Mouse (Mus musculus) brain, embryonic 14.5 days (tissue): ENCODE results near the gene Ttc39a.

Experiments used
- CTCF ChIP-seq: fragments of 200-500 bp; IDR thresholded peaks from 2 replicates; pipeline ENCODE4 v1.5.1; 2012; ENCODE audit warnings: inconsistent platforms, mild to moderate bottlenecking, moderate library complexity, borderline replicate concordance; ENCODE audit not compliant: insufficient read depth, insufficient read length; ENCODE audit errors: extremely low read depth
- POLR2A ChIP-seq: fragments of 200-500 bp; IDR thresholded peaks from 2 replicates; pipeline ENCODE4 v1.6.1; 2012; ENCODE audit warnings: mild to moderate bottlenecking, inconsistent platforms, borderline replicate concordance; ENCODE audit not compliant: poor library complexity, insufficient read depth, insufficient read length, severe bottlenecking; ENCODE audit errors: extremely low read depth

DNA sequence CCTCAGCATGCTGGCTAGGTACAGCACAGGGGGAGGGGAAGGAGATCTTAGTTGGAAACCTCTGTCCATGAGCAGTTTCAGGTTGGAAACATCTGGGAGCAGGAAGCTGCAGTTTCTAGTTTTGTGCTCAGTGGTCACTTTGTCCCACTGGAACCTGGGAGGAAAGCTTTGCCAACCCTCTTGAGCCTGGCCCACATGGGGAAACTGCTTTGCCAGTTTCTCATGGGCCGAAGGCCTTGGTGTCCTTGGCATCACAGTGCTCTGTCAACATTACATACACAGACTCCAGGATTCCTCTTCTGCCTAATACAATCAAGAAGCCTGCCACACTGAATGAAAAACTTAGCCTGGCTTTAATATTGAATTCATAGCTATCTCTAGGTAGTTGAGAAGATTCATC is 76.3 kb downstream of the Ttc39a start:
- TF ChIP-seq CTCF (no peak), POLR2A (no peak)
